Mouse (Mus musculus) brain, adult 10 weeks (tissue): Measurements from ENCODE around the gene Ly6g6e. TPM values are rescaled to one million over a fixed set of nuclear protein-coding genes. Genes with fewer than 3 reads are reported as not detected.

Experiments
- polyA plus RNA-seq: library from polyadenylated mRNA; stranded (reverse); fragments of 350-450 nt; fragmentation: Illumina TruSeq; extraction: RNeasy Lipid Tissue Mini Kit (QIAGEN cat#74804); gene quantifications from one replicate; pipeline ENCODE4 v1.2.3, GENCODE M21; 2015; ENCODE audit warnings: low read depth, low replicate concordance

The Ly6g6e gene
- polyA plus RNA-seq: 5.5 TPM

DNA sequence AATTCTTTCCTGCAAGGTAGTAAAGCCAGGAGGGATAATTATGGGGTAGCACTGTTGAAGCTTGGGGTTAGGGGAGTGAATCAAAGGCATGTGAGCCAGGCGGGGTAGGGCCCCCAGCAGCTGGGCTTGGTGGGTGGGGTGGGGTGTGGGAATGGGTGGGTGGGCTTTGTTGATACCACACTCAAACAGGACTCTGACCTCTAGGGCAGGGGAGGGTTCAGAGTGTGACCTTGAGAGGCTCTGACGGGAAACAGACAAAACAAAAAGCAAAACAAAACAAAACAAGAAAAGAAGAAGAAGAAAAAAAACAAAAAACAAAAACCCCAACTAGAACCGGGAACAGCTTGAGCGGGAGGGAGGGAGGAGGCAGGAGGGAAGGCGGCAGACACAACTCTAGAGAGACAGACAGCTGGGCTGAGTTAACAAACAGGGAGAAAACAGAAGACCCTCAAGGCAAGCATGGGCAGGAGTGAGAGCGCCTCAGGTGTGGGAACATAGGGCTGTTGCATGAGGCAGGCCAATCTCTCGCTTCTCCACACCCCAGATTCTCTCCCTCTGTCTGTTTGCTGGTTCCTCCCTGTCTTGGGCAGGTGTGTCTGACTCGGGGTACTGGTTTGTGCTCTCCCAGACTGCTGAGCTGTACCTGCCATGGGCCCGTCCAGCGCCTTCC, at the start of gene Ly6g6e:
TSS of gene Ly6g6e (plus strand) at position 396 of the 670 bp plus-strand sequence.

DNA sequence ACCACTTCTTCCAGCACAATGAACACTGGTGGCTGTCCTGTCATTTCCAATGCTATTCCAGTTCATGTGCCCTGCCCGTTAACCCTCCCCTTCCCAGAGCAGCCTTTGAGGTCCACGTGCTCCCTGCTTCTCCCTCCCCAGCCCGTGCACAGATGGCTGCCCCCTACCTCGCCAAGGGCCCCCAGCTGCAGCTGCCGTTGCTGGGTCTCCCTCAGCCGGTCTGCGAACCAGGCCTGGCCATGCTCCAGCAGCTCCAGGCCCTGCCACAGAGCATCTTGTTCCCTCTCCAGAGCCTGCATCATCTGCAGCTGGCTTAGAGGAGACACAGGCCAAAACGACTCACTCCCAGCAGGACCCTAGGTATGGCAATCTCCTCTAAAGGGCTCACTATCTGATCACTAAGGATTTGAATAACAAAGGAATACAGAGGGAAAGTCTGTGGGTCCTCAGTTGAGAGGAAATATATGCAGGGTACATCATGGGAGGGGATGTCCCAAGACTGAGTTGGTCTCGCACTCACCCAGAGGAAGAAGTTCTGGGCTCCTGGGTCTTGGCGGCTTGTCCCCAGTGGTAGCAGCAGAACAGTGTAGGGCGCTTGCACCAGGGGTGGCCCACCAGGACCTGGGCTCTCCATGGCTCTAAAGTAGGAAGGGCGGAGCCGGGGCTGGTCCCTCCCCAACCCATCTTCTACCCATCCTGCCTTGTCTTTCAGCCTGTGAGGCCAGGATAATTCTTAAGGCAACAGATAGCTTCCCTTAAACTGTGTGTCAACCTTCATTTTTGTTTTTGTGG, 49.2 kb upstream of the Ly6g6e start, which contains the start of gene Sapcd1:
TSS of gene Sapcd1 (minus strand) at position 740 of the 792 bp plus-strand sequence.

DNA sequence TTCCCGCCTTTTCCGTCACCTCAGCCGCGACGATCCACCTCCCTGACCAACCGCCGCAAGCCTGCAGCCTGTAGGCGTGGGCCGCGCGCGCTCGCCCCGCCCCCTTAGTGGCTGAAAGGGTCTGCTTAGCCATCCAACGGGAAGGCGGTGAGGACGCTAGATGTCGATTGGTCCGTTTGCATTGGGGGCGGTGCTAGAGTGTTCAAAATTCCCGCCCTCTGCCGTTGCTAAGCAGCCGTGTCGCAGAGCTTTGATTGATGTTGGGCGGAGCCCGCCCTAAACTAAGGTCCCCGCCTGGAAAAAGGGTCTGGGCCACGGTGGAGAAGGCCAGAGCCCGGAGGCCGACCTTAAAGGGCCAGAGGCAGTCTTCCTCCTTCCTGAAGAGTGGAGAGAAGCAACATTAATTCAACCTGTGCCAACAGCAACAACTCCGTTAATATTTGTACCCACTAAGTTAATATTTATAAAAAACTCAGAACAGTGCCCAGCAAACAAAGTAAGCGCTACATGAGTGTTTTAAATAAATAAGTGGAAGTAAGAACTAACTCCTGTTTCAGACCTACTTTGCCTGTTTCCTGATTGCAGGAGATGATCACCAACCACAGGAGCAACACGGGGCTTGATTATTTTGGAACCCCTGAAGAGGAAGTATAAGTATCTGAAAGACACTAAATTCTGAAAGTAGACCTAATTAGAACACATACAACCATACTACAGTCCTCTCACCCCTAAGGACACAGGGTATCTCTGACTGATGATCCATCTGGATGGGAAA, 29.8 kb upstream of the Ly6g6e start, which contains the start of gene Msh5:
TSS of gene Msh5 (minus strand) at position 65 of the 775 bp plus-strand sequence.

DNA sequence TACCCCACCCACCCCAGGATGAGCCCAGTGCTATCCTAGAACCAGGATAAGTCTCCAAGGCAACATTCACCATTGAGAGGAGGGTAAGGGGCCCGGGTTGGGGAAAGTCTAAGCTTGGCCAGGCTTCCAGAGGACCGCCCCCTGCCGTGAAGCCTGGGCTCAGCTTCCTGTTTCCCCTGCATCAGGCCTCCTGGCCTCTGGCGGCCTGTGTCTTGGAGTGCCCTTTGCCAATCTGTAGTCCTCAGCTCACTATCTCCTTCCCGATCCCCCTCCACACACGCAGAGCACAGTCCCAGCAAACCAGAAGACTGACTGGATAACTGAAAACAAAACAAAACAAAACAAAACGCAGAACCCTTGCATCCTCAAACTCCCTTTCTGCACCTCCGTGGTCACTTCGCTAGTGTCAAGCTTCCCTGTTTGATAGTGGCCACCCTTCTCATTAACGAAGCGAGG, 27.1 kb upstream of the Ly6g6e start, which contains the start of gene Clic1:
TSS of gene Clic1 (plus strand) at position 406 of the 456 bp plus-strand sequence.

DNA sequence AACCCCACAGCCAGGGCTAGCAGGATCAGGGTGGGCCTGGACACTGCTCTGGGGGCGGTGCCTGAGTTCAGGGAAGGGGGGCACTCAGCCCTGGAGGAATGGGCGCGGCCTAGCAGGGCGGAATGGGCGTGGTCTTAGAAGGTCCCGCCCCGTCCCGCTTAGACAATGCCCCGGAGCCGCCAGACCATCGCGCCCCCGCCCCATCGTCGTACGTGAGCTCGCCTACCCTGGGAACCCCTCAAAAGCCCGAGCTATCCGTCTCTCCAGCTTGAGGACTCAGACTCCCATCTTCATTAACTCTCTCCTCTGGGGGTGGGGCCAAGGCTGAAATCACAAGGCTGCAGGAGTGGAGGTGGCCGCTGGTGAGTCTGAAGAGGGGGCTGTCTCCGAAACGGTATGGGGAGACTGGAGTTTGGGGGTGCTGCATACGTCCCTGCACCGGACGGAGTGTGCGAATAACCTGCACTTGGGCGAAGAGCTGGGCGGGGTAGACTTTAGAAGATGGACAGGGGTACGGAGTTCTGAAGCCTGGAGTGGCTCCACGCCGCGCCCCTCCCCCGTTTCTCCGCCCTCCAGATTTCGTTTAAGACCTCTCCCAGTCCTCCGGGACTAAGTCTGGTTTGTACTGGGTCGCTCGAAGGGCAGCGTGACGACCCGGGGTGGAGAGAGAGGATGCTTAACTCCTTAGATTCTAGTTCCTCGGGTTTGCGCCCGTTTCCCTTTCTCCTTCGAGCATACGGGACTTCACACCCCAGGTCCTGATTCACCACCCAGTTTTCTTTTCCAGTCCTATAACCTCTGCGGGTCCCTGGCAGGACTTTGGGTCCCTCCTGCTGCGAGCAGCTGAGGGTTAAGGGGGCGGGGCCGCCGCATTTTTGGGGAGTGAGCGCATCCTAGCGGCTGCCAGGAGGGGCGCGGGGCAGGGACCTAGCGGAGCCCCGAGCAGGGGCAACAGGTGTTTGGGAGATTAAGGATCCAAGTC, 17.5 kb upstream of the Ly6g6e start, which contains the start of gene Ddah2:
TSS of gene Ddah2 (plus strand) at position 125 of the 982 bp plus-strand sequence.

DNA sequence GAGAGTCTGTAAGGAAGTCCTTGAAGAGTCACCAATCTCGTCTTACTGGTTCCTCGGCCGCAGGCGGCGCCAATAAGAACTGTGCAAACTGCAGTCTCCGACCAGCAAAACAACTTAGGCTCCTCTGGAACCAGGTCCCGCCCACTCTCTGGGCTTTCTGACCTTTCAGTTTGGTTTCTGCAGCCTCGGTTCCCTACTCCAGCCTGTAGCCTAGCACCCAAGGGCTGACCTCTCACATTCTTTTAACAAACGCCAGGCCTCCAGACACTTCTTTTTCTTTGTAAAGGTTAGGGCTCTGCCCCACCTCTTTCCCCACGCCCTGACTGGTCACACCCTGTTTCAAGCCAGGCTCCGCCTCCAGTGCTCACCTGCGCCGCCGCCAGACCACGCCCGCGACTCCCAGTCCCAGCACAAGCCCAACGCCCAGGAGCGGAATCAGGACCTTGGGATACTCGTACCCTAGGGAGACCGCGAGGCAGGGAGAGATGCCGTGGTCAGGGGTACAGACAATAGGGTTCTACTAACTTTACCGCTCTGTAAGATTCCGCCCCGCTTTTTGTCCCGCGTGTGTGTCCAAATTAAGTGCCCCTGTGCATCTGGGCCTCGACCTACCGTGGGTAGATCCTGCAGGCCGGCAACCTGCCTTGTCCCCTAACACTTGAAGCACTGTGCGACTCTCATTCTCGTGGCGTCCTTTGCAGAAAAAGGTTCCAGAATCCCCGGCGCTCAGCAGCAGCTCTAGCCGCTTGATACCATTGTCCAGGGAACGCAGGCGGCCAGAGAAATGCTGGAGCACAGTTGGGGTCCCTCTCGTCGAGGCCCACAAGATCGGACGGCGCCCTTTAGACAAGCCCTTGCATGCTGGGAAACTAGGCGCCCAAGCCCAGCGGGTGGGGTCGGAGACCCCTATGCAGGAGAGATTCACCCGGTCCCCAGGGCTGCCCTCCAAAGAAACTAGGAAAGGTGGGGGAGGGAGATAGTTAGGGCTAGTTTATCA, 11.5 kb upstream of the Ly6g6e start, which contains the start of gene Ly6g6c:
TSS of gene Ly6g6c (plus strand) at position 438 of the 997 bp plus-strand sequence.

DNA sequence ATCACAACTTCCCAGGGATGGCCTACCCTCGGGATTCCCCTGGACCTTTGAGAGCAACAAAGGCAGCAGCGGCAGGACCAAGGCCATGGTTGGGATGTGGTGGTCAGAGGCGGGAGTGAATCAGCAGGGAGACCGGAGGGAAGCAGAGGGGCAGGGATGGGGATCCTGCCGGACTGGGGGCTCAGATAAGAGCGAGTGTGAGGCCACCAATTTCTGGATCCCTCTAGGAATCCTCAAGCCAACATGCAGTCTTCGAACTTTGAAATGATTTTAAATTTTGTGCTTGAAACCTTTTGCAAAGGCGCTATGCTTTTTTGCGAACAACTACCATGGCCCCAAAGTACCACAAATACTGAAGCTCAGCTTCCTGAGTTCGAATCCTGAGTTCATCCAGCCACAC, 10.6 kb upstream of the Ly6g6e start, which contains the start of gene Mpig6b:
TSS of gene Mpig6b (minus strand) at position 101 of the 400 bp plus-strand sequence.

DNA sequence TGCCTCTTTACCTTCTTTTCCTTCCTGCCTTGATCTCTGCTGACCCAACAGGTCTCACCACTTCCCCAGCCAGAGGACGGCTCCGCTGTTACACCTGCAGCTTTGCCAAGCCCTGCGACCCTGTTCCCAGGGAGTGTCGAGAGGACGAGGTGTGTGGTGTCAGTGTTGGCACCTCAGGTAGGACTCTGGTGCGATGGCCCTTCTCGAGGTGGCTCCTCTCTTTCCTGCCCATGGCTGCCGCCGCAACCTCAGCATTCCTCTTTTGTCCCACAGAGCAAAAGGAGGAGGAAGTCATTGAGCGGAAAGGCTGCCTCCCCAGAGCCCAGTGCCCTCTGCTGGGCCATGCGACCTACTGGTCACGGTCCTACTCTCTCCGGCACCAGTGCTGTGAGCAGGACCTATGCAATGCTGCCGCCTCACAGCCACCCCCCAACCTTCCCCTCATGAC, 1.1 kb downstream of the Ly6g6e start, which contains the start of gene Ly6g6d:
TSS of gene Ly6g6d (minus strand) at position 280 of the 448 bp plus-strand sequence.

DNA sequence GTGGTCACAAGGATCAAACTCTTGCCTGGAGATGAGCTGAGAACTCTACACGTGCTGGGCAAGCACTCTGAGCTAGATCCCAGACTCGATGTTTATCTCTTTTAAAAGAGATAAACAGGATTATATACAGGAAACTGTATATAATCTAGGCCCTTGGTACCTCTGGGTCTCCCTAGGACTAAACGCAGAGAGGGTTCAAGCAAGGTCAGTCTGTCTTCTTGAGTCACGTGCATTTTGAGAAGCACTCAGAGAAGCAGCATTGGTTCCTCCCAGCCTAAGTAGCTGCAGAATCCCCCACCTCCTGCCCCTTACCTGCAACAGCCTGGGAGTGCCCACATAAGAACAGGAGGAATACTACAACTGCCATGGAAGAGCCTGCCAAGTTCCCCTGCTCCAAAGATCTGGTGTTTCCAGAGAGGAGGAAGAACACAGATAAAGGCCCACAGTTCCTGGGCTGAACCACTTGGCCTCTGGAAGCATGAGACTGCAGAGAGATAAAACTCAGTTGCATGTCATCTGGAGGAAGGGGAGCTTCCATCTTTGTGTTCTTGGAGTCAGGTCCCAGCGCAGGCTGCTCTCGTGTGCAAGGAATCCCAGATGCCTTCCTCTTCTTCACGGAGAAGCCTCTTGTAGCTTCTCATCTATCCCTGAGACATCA, 8.6 kb downstream of the Ly6g6e start, which contains the start of gene Ly6g6f:
TSS of gene Ly6g6f (minus strand) at position 403 of the 658 bp plus-strand sequence.

DNA sequence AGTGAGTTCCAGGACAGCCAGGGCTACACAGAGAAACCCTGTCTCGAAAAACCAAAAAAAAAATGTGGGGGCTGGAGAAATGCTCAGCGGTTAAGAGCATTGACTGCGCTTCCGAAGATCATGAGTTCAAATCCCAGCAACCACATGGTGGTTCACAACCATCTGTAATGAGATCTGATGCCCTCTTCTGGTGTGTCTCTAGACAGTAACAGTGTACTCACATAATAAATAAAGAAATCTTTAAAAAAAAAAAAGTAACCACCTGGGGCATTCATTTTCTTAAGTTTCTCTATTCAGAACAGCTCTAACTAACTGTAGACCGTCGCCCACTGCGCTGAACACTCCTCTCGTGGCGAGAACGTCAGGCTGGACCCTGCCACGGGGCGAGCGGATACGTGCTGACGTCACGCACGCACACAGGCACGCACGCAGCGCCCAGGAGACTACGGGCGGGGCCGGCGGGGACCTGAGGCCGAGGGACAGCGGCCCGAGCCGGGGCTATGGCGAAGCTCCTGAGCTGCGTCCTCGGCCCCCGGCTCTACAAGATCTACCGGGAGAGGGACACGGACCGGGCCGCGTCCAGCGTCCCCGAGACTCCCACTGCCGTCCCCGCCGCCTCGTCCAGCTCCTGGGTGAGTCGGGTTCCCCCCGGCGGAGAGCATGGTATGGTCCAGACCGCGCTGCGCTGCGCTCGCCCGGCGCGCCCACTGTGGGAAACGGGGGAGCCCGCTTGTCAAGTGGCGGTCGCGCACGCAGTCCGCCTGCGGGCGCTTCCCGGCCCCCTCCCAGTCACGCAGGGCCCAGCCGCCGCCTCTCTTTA, 12.3 kb downstream of the Ly6g6e start, which contains the start of gene Abhd16a:
TSS of gene Abhd16a (plus strand) at position 439 of the 820 bp plus-strand sequence.

DNA sequence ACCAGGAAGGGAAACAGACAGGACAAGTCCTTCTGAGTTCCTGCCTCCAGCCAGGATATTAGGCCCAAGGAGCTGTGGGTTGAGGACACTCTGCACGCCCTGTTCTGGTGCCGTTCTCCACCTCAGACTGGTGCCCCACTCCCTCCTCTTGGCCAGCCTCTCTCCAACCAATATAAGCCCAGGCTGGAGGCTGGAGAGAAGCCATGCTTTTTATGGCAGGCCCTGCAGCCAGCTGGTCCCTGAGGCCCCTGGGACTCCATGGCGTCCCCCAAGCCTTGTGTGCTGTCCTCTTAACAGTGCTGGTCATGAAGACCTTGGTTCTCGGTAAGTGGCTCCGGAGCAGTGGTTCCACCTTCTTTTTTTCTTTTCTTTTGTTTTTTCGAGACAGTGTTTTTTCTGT, 31.4 kb downstream of the Ly6g6e start, which contains the start of gene Ly6g5c:
TSS of gene Ly6g5c (plus strand) at position 183 of the 400 bp plus-strand sequence.

DNA sequence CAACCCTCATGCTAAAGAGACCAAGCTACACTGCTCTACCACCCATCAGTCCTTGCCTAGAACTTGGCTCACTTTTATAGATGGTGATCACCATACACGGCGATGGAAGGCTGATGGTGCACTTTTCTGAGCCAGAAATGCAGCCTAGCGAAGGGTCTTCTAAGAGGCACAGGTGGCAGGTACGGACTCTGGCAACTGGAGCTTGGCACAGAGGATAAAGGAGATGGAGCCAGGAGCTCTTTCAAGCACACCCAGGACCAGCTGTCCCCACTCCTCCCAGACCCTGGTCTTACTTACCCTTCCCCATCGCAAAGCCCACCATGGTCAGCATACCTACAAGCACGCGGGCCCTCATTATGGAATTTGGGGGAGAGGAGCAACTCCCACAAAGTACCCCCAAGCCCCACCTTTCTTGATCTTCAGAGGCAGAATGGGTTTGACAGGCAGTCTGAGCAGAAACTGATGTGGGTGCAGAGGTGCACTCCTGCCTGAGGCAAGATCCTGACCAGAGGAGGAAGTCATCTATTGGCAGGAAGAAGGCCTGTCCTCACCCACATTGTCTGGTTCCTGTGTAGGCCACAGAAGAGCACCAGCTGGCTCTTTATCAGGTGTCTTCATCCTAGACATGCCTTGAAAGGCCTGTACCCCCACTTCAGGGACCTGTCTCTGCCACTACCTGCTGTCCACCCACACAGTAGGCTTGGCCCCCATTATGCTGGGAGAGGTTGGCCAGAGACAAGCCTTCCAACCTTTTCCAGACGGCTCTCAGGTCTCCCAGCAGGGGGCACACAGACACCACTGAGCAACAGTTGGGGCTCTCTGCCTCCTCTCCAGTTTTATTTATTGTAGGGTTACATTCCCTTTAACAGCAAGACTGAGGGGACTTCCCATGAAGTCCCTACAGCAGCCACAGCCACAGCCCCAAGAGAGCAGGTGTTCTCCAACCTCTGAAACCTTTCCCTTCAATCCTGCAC, 38.6 kb downstream of the Ly6g6e start, which contains the start of gene Ly6g5b:
TSS of gene Ly6g5b (minus strand) at position 383 of the 974 bp plus-strand sequence.

DNA sequence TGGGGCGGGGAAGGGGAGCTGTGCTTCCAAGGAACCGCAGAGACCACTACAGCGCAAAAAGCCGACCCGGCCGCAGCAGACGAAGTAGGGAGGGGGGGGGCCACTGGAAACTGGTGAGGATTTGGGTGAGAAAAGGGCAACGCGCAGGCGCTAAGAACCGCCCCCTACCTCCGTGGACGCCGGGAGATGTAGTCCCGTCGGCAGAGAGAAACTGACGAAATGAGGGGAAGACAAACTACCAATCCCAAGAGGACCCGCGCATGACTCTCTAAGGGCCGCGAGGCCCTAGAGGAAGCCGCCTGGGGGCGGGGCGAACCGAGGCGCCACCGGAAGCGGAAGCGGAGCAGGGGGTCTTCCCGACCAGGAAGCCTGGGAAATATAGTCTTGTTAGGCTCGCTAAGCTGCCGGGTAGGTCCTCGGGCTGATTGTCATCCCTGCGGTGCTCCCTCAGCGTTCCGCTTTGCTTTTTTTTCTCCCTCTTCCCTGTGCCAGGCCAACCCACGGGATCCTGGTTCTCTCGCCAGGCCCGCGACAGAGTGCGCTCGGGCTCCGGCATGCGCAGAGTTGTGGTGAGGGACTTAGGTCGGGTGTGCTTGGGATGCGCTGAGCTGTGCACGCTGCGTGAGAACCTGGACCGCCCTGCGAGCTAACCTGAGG, 44.6 kb downstream of the Ly6g6e start, which contains the start of gene Gpank1:
TSS of gene Gpank1 (plus strand) at position 313 of the 657 bp plus-strand sequence.

DNA sequence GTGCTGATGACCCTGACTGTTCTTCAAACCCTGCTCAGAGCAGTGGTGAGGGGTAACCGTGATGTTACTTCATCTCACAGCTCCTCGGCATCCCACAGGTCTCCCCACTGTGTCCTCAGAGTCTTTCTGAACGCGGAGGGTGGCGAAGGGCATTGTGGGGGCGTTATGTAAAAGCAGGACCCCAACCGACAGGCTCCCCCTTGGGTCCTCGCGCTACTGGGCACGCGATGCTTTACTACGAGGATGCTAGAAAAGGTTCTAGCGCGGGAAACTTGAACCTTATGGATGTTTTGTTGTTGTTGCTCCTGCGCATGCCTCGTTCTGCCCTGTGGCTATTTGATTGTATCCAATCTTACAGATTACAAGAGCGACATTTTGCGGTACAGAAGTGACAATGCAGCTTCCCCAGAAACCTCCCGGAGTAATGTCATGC, 45.2 kb downstream of the Ly6g6e start, which contains the start of gene Csnk2b:
TSS of gene Csnk2b (minus strand) at position 183 of the 433 bp plus-strand sequence.

DNA sequence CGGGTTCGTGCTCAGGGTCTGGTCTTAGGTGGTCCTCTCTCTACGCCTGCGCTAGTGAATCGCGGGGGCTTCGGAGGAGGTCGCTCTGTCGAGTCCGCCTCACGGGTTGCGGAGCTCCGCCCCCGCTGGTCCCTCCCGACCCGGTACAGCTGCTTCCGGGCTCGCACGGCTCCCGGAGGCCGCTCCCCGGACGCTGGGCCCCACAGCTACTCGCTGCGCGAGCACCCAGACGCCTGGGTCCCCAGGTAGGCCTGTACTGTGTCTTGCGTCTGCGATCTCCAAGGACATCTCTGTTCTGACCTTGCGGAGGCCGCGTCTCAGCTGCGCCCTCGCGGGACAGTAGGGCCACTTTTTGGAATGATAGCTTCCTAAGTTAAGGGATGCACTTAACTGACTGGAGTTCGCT, 49.5 kb downstream of the Ly6g6e start, which contains the start of gene D17H6S53E:
TSS of gene D17H6S53E (plus strand) at position 168 of the 406 bp plus-strand sequence.

